Mouse (Mus musculus) G1E-ER4 (cell line): Measurements from ENCODE around the gene Rps19. TPM values are rescaled to one million over a fixed set of nuclear protein-coding genes. Genes with fewer than 3 reads are reported as not detected.

Source experiments
- GATA1 ChIP-seq: IDR thresholded peaks from one replicate; pipeline ENCODE4 v1.8.0; 2012; ENCODE audit warnings: low read length, inconsistent platforms
- polyA plus RNA-seq: library from polyadenylated mRNA; stranded (reverse); fragments of >175 nt; gene quantifications from 2 replicates; pipeline ENCODE4 v1.2.3, GENCODE M21; 2012

Rps19 gene
- 4,389 and 5,872 TPM in 2 replicates for polyA plus RNA-seq

DNA sequence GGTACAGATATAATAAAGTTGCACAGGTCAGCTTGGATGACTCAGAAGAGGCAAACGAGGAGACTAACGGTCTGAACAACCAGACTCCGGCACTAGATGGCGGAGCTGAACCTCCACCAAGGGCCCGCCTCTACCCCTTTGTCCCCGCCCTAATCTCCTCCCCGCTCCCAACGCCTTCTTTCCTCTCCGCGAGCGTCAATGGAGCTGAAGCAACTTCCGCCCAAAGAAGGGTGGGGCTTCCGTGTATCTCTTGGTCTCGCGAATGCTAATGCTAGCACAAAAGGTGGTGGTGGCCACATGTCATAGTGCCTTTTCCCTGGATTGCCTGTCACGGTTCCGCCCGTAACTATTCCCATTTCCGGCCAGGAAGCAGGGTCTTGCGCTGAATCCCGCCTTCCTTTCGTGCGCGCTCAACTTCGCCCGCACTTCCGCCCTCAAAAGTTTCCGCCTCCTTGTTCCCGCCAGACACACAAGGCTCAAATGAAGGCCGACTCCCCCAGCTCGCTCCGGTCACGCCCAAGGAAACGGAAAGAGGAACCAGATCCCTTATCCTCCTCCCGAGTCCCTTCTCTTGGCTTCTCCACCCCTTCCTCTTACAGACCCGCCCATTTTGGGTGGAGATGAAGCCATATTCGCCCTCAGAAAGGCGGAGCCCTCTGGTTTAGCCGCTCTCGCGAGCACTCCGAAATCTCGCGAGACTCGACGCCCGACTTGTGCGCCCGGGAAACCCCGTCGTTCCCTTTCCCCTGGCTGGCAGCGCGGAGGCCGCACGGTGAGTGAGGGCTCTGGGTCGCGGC lies at the start of gene Rps19:
Gene Rps19 (plus strand): TSS at position 476 of the 797 bp plus-strand sequence.
- no peak for TF ChIP-seq GATA1

DNA sequence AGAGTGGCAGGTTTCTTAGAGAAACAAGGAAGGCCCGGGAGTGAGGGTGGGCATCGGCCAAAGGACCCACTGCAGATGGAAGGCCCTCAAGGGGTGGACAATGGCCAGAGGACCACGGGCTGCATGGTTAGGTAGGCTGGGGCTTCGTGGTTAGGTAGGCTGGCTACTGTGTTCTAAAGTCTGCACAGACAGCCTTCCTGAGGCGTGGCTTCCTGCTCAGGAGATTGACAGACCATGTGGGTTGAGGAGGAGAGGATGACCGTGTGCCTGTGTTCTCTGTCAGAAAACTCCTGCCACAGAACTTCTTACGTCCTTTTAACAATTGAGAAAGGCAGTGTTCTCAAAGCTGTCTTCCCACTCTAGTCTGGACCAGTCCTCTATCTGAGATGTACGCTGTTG lies 44.8 kb upstream of the Rps19 start:
- TF ChIP-seq GATA1: no peak

- no peak for TF ChIP-seq GATA1
Observed at GRCm38 (mm10) chr7:24840331-24840730, 43.8 kb upstream of the Rps19 start.

DNA sequence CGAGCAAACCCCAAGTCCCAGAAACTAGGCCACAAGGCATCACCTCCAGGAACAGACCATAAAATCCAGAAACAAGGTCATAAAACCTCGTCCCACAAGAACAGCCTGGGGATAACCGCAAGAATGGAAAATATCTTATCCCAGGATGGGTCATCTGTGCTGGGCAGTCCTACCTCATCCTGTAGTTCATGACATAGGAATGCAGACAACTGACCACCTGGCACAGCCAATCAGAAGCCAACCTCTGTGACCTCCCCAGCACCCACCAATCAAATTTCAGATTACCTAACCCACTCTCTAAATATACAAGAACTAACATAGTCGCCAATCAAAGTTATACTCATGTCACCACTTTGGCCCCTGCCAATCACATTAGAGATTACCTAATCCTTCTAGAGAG lies 43.2 kb upstream of the Rps19 start:
- no peak for TF ChIP-seq GATA1

DNA sequence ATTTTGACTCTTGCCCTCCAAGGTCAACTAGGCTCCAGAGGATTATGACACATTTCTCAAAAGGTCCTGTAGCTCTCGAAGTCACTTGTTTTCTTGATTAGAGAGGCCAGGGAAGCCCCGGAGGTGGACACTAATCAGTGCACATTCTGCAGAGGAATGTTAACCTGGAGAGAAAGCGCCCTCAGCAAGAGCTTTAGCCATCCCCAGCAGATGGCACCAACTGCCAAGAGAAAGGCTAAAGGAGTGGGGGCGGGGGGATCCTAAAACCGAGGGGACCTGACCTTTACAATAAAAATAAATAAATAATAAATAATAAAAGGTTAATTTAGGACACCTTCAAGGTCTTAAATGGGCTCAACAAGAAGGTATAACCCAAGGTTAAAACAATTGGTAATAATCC lies 40.0 kb upstream of the Rps19 start:
- no peak for TF ChIP-seq GATA1

DNA sequence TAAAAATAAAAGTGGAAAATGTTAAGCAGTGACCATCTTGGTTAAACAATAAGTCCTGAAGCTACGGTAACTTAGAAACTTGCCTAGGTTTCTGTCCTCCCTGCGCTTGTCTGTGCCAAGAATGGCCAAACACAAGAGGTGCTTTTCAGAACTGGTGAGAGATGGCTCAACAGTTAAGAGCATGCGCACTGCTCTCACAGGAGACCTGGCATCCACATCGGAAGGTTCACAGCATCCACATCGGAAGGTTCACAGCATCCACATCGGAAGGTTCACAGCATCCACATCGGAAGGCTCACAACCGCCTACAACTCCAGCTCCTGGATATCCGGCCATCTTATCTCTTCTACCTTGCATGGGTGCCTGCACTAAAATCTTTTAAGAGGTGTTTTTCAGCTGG lies 39.0 kb upstream of the Rps19 start:
- no peak for TF ChIP-seq GATA1

DNA sequence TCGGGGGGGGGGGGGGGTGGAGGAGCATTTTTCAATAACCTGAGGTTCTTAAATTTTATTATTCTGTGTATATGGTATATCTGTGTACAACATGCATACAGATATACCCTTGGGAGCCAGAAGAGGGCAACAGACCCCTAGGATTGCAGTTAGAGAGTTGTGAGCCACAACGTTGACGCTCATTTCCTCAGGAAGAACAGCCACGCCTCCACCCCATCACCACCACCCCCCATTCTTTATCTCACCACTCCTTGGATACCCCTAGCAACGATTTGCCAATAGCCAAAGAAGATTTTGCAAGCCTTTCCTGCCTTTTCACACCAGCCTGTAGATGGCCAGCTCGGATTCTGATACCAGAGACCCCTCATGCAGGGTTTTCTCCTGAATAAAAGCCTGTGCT lies 38.5 kb upstream of the Rps19 start:
- TF ChIP-seq GATA1: no peak

GRCm38 (mm10) chr7:24850162-24850561 lies 34.0 kb upstream of the Rps19 start:
- no peak for TF ChIP-seq GATA1

DNA sequence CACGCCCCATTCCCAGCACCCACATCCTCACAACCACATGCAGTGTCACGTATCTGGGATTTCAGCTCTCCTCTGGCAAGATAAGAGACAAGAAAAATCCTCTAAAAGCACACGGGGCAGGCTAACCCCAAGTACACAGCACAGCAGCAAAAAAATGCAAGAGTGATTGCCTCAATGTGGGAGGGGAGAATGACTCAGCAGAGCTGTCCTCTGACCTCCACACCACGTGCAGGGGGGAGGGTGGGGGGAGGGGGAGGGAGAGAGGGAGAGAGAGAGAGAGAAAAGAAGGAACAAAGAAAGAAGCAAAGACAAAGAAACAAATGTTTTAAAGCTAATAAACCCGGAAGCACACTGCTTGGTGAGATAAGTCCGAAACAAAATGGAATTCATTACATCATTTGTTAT lies 33.3 kb upstream of the Rps19 start:
- TF ChIP-seq GATA1: peak; percentile 54

DNA sequence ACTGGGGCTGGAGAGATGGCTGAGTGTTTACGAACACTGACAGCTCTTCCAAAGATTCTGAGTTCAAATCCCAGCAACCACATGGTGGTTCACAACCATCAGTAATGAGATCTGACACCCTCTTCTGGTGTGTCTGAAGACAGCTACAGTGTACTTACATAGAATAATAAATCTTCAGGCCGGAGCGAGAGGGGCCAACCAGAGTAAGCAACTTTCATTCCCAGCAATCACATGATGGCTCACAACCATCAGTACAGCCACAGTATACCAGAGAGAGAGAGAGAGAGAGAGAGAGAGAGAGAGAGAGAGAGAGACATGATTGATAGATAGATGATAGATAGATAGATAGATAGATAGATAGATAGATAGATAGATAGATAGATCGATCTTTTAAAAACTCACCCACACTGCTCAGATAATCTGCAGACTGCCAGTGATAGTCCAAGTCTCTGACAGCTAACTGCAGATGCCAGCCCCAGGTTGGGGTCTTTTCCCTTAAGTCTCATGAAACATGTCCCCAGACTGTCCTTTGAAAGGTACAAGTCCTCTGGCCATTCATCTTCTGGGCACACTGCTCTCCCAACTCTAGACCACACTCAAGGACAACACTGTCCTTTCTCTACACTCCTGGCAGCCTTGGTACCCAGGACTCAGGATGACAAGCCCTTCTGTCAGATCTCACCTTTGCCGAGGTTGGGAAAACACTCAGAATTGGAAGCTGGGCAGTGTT lies 32.4 kb upstream of the Rps19 start:
- TF ChIP-seq GATA1: peak; percentile 14

GRCm38 (mm10) chr7:24852557-24853232 lies 31.5 kb upstream of the Rps19 start:
- no peak for TF ChIP-seq GATA1

DNA sequence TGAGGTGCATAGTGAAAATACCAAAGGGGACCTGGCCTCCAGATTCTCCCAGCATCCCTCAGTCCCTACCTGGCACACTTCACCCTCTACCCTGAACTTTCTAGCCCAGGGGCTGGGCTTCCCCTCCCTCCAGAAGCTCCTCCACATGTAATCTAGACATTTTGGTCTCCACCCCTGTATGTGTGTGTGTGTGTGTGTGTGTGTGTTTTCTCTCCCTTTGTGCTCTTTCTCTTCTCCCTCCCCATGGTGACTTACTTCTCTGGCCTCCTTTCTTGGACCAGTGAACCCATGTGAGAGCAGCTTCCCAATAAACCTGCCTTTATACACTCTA lies 31.0 kb upstream of the Rps19 start:
- TF ChIP-seq GATA1: no peak

DNA sequence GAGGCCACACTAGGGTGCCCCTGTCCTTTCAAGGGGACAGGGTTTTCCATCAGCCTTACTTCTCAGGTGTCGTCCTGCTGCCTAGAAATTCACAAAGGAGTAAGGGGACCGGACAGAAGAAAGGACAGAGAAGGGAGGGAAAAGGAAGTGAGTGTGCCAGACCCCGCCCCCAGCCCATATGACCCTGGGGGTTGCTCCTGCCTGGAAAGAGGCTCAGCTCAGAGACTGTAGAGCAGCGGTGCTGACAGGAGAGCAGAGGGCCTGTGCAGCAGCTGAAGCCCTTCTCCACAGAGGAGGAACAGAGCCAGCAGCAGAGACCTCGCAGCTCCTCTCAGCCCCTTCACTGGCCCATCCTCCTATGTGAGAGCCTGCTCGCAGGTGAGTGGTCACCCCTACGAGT lies 30.5 kb upstream of the Rps19 start:
- TF ChIP-seq GATA1: no peak

DNA sequence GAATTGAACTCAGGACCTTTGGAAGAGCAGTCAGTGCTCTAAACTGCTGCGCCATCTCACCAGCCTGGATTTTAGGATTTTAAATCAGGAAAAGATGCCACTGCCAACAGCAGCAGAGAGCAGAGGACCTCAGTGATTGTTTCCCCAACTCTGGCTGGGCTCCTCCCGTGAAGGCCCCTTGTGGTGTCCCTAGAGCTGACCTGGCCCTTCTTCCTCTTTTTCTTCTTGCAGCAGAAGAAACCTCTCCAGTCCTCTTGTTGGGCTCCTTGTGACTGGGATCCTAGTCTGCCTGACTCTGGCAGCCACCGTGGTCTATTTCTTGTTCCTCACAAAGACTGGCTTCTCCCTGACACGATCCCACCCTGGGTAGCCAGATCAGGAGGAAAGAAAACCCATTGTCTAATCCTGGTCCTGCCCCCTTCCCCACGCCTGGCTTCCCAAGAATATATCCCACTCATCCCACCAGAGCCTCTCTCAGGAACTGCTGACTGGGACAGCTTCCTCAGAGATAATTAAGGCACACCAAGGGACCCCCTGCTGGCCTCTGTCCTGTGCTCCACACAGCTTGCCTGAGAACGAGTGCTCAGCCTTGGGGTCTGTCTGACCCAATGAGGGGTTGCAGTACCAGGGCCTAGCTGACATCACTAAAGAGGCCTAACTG lies 27.6 kb upstream of the Rps19 start:
- no peak for TF ChIP-seq GATA1

DNA sequence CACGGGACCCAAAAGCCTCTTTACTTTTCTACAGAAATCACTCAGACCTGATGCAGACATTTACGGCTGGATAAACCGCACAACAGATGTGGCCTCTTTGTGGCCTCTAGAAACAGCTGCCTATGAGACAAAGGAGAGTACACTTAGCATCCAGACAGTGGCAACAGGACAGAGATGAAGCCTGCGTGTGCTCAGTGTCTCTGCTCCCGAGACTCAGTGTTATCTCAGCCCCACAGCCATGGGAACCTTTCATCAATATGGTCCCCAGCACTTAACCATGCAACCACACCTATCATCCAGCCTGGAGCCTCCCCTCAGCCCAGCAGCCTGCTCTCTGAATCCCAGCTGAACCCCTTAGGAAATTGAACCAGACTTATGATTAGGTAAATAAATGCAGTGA lies 24.9 kb upstream of the Rps19 start:
- TF ChIP-seq GATA1: peak; percentile 23

- no peak for TF ChIP-seq GATA1
Observed at GRCm38 (mm10) chr7:24861913-24862312, 22.3 kb upstream of the Rps19 start, which contains the start of gene Gm9844. TSS of gene Gm9844 (plus strand) at chr7:24862213.
